Mouse (Mus musculus) MEL-GATA-1-ER (cell line): ENCODE data around the gene Nsfl1c.
"Not testable (repeated sequence)": the region's sequence is repeated elsewhere in the genome, so short reads cannot be mapped to it uniquely, and the experiment has no call there.

Source experiments
- DNase-seq: peaks from one replicate; pipeline ENCODE4 v3.0.0-alpha.2; 2012; ENCODE audit warnings: low read depth; ENCODE audit errors: extremely low read depth

The Nsfl1c gene

GRCm38 (mm10) chr2:151494035-151494803, at the start of gene Nsfl1c:
Gene Nsfl1c (plus strand): TSS chr2:151494182.
- DNase-seq, result peak; percentile 78

- not testable (repeated sequence) for DNase-seq
Observed at GRCm38 (mm10) chr2:151476053-151476452, 17.9 kb upstream of the Nsfl1c start, which contains the start of gene 4921509C19Rik. Gene 4921509C19Rik (minus strand): TSS chr2:151476153.

GRCm38 (mm10) chr2:151486496-151486895, 7.5 kb upstream of the Nsfl1c start:
- DNase-seq, result no peak

GRCm38 (mm10) chr2:151498358-151498757, 4.4 kb downstream of the Nsfl1c start:
- no peak for DNase-seq

GRCm38 (mm10) chr2:151500442-151501007, 6.5 kb downstream of the Nsfl1c start:
- no peak for DNase-seq

GRCm38 (mm10) chr2:151504226-151504625, 10.2 kb downstream of the Nsfl1c start:
- DNase-seq, result no peak

- no peak for DNase-seq
Observed at GRCm38 (mm10) chr2:151512199-151512598, 18.2 kb downstream of the Nsfl1c start.

GRCm38 (mm10) chr2:151513525-151514285, 19.7 kb downstream of the Nsfl1c start:
- no peak for DNase-seq

GRCm38 (mm10) chr2:151519000-151519399, 25.0 kb downstream of the Nsfl1c start:
- DNase-seq, result no peak

- no peak for DNase-seq
Observed at GRCm38 (mm10) chr2:151524324-151525041, 30.5 kb downstream of the Nsfl1c start.

GRCm38 (mm10) chr2:151525520-151525919, 31.5 kb downstream of the Nsfl1c start:
- DNase-seq, result no peak

- DNase-seq, result no peak
Observed at GRCm38 (mm10) chr2:151528066-151528465, 34.1 kb downstream of the Nsfl1c start.

- DNase-seq, result no peak
Observed at GRCm38 (mm10) chr2:151529169-151529568, 35.2 kb downstream of the Nsfl1c start.

GRCm38 (mm10) chr2:151530378-151531230, 36.6 kb downstream of the Nsfl1c start:
- DNase-seq, result peak; percentile 94

- DNase-seq, result no peak
Observed at GRCm38 (mm10) chr2:151533632-151534031, 39.6 kb downstream of the Nsfl1c start.

GRCm38 (mm10) chr2:151535961-151536617, 42.1 kb downstream of the Nsfl1c start:
- DNase-seq, result peak; percentile 86

GRCm38 (mm10) chr2:151536618-151536974, 42.6 kb downstream of the Nsfl1c start:
- no peak for DNase-seq

GRCm38 (mm10) chr2:151538646-151539045, 44.7 kb downstream of the Nsfl1c start:
- no peak for DNase-seq

- DNase-seq, result no peak
Observed at GRCm38 (mm10) chr2:151542323-151543062, 48.5 kb downstream of the Nsfl1c start, which contains the start of gene Fkbp1a. Gene Fkbp1a (plus strand): TSS chr2:151542483.
